ENCODE assay signal across 8 mouse cellular contexts in genomic region chr11:79710868-79711765, GRCm38 (mm10).
DNase-seq lines count a peak whose midpoint lies in the region; ATAC-seq and TF ChIP-seq lines count a peak whose summit lies in the region.

No protein-coding gene starts in this region.

- H3K4me1 ChIP-seq in bone marrow macrophage, adult 2 months (ENCODE audit: control insufficient read depth, insufficient read depth, low read length), result peaks cover 16% of the 10 kb centered on the region
- peaks cover 43% of the 10 kb centered on the region for H3K4me1 ChIP-seq in forebrain, embryonic 10.5 days
- H3K4me1 ChIP-seq in heart, postnatal 0 days (ENCODE audit: control insufficient read depth, insufficient read depth), result peaks cover 3% of the 10 kb centered on the region; the same call in 1 of the 2 replicates
- peaks cover 8% of the 10 kb centered on the region for H3K4me1 ChIP-seq in neural tube, embryonic 14.5 days (ENCODE audit: control insufficient read depth, insufficient read depth, low read length)

- H3K9me3 ChIP-seq in forebrain, embryonic 10.5 days, result no peaks in the 10 kb centered on the region
- H3K9me3 ChIP-seq in heart, postnatal 0 days (replicated peaks; ENCODE audit: control insufficient read depth, low read length), result no peaks in the 10 kb centered on the region
- no peaks in the 10 kb centered on the region for H3K9me3 ChIP-seq in neural tube, embryonic 14.5 days (ENCODE audit: control insufficient read depth, low read length)

- H3K27ac ChIP-seq in bone marrow macrophage, adult 2 months (ENCODE audit: insufficient read depth, low read depth, low read length), result no peak overlapping the region
- H3K27ac ChIP-seq in forebrain, embryonic 10.5 days, result peak overlapping the region; percentile 81
- peak overlapping the region; percentile 60 for H3K27ac ChIP-seq in heart, postnatal 0 days (ENCODE audit: low read depth)
- H3K27ac ChIP-seq in neural tube, embryonic 14.5 days (ENCODE audit: low read depth, low read length), result no peak overlapping the region

- peaks cover 55% of the 10 kb centered on the region for H3K79me2 ChIP-seq in C2C12 (ENCODE audit: control insufficient read depth, insufficient read depth)

- no peaks in the 10 kb centered on the region for H3K27me3 ChIP-seq in C2C12 (ENCODE audit: control insufficient read depth, insufficient read depth, insufficient read length)
- peaks cover 73% of the 10 kb centered on the region for H3K27me3 ChIP-seq in forebrain, embryonic 10.5 days (ENCODE audit: poor library complexity, severe bottlenecking)
- peaks cover 26% of the 10 kb centered on the region for H3K27me3 ChIP-seq in heart, postnatal 0 days (ENCODE audit: control insufficient read depth, insufficient read depth, low read length)
- peaks cover 5% of the 10 kb centered on the region for H3K27me3 ChIP-seq in neural tube, embryonic 14.5 days (ENCODE audit: control insufficient read depth, insufficient read depth, low read length)

- peak; percentile 78 for DNase-seq in forebrain, embryonic 10.5 days (ENCODE audit: extremely low spot score, low spot score)
- peak; percentile 70 for DNase-seq in heart, postnatal 0 days (ENCODE audit: low spot score)
- peak; percentile 87 to 94 for DNase-seq in kidney, postnatal 36 days
- peak; percentile 87 to 90 for DNase-seq in lung, adult 18-20 months
- peak; percentile 92 for DNase-seq in testis, postnatal 10 days (ENCODE audit: low spot score)

- WGBS in forebrain, embryonic 10.5 days, result under 1% methylated on average over 106 of the region's 106 CpGs
- under 1% methylated on average over 71 of the region's 106 CpGs for WGBS in heart, postnatal 0 days
- under 1% methylated on average over 89 of the region's 106 CpGs for WGBS in neural tube, embryonic 14.5 days

- peak; percentile 96 for TF ChIP-seq CTCF in C2C12 (IDR thresholded peaks at IDR 0.05; ENCODE audit: control insufficient read depth, insufficient read depth, insufficient read length)
- peak; percentile 26; the same call in 1 of the 2 replicates for TF ChIP-seq CTCF in bone marrow macrophage, adult 2 months (IDR thresholded peaks at IDR 0.05; ENCODE audit: low read depth, low read length)
- TF ChIP-seq CTCF in heart, postnatal 0 days (IDR thresholded peaks at IDR 0.05; ENCODE audit: low read depth), result peak; percentile 79

- peak; percentile 85 for ATAC-seq in heart, postnatal 0 days (ENCODE audit: insufficient read depth, low read depth)
- ATAC-seq in neural tube, embryonic 14.5 days (ENCODE audit: low read depth), result peak; percentile 80; the same call in 1 of the 2 replicates

- H3K4me3 ChIP-seq in C2C12 (ENCODE audit: insufficient read depth, poor library complexity, severe bottlenecking), result peak overlapping the region; percentile 97
- H3K4me3 ChIP-seq in bone marrow macrophage, adult 2 months (ENCODE audit: insufficient read depth, low read length), result peak overlapping the region; percentile 67
- peak overlapping the region; percentile 74 for H3K4me3 ChIP-seq in forebrain, embryonic 10.5 days
- H3K4me3 ChIP-seq in heart, postnatal 0 days (ENCODE audit: low read depth, low read length), result peak overlapping the region; percentile 69
- peak overlapping the region; percentile 59 for H3K4me3 ChIP-seq in neural tube, embryonic 14.5 days (ENCODE audit: low read depth, low read length)

- H3K36me3 ChIP-seq in C2C12 (ENCODE audit: control insufficient read depth, insufficient read depth), result peaks cover 26% of the 10 kb centered on the region
- H3K36me3 ChIP-seq in forebrain, embryonic 10.5 days (replicated peaks), result no peaks in the 10 kb centered on the region
- H3K36me3 ChIP-seq in heart, postnatal 0 days (replicated peaks; ENCODE audit: control insufficient read depth, insufficient read depth, low read length), result no peaks in the 10 kb centered on the region
- no peaks in the 10 kb centered on the region for H3K36me3 ChIP-seq in neural tube, embryonic 14.5 days (ENCODE audit: control insufficient read depth, insufficient read depth, low read length)

- H3K4me2 ChIP-seq in heart, postnatal 0 days (ENCODE audit: low read depth, low read length), result peak overlapping the region; percentile 96
- peak overlapping the region; percentile 99 for H3K4me2 ChIP-seq in neural tube, embryonic 14.5 days (ENCODE audit: low read depth, low read length)

- no peak for TF ChIP-seq POLR2A in bone marrow macrophage, adult 2 months (IDR thresholded peaks at IDR 0.05; ENCODE audit: borderline replicate concordance, low read depth, low read length)

- peak overlapping the region; percentile 82 for H3ac ChIP-seq in C2C12 (ENCODE audit: control insufficient read depth, insufficient read length, low read depth)

- peak; percentile 55 for TF ChIP-seq EP300 in heart, postnatal 0 days (IDR thresholded peaks at IDR 0.05; ENCODE audit: low read depth)

- H3K79me3 ChIP-seq in C2C12 (ENCODE audit: low read depth), result peaks cover 49% of the 10 kb centered on the region

- H3K9ac ChIP-seq in heart, postnatal 0 days (replicated peaks; ENCODE audit: low read depth, low read length), result peak overlapping the region; percentile 59
- H3K9ac ChIP-seq in neural tube, embryonic 14.5 days (replicated peaks; ENCODE audit: low read depth, low read length), result peak overlapping the region; percentile 56

TF ChIP-seq in C2C12, 6 proteins besides CTCF, POLR2A, EP300 and RAD21:
- no peak for TF ChIP-seq CEBPB (IDR thresholded peaks at IDR 0.05; ENCODE audit: low read depth)
- TF ChIP-seq MYOG (IDR thresholded peaks at IDR 0.05; ENCODE audit: control insufficient read depth, extremely low read depth, insufficient read length), result no peak
- no peak for TF ChIP-seq FOSL1 (IDR thresholded peaks at IDR 0.05; ENCODE audit: insufficient read depth, low read length, poor library complexity, severe bottlenecking)
- peak; percentile 96 for TF ChIP-seq MAX (IDR thresholded peaks at IDR 0.05)
- no peak for TF ChIP-seq MYOD1 (IDR thresholded peaks at IDR 0.05; ENCODE audit: control insufficient read depth, insufficient read length, low read depth)
- peak; percentile 31 for TF ChIP-seq USF1 (IDR thresholded peaks at IDR 0.05; ENCODE audit: low read depth)

Comparison
In these comparisons a context has a peak if more than half of its experiments do, and no peak if none do; other contexts are left out.
1. CTCF ChIP-seq: peak in every context shown above with its lines; median percentile 96 in C2C12; 79 in heart, postnatal 0 days; 26 in bone marrow macrophage, adult 2 months.
2. H3K27ac ChIP-seq: peak in forebrain, embryonic 10.5 days (single experiment) and heart, postnatal 0 days (single experiment); none in bone marrow macrophage, adult 2 months (single experiment) and neural tube, embryonic 14.5 days (single experiment).
3. Peak in every context shown above with its lines, with median percentiles within 50 percentile points of each other: H3K4me3 ChIP-seq and DNase-seq.